Mouse (Mus musculus): ENCODE measurements around the gene Efna4.

Gene Efna4

GRCm38 (mm10) chr3:89337721-89338578 lies at the start of gene Efna4:
Efna4 (minus strand) TSS chr3:89338028.
- DNase-seq (ENCODE audit: low spot score) = no peak

DNA sequence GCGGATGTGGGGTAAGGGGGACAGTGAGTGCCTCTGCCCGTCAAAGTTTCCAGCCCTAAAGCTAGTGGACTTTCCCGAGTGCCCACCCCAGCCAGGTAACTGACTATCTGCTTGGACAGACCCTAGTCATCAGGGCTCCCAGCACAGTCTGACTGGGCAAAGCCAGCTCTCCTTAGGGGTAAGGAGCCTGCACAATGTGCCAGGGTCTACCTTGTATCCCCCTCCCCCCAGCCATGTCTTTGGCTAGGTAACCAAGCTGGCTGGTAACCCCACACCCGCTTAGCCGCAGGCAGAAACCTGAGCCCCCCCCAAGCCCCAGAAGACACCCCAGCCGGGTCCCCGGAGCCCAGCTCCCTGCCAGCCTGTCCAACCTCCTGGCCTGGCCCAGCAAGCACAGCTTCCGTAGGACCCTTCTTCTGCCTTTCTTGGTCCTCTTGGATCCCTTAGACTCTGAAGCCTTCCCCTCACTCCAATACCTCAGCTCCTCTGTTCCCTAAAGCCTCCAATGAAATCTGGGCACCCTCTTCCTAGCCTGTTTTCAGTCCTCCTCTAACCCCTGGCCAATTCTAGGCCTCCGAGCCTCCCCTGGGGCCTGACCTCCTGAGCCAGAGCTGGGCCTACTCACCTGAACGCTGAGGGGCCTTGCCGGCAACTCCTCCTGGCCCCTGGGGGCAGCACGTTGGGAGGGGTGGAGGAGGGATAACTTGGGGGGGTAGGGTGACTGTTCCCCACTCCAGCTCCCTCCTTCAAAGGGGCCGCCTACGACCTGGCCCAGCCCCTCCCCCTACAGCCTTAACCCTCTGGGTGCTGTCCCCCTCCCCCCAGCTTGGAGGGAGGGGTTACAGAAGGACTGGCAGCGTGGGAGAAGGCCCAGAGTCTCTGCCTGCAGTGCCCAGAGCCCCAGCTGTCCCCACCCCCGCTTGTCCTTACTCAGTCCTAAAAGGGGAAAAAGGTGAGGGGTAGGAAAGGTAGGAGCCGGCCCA lies 48.9 kb upstream of the Efna4 start:
- no peak for DNase-seq (ENCODE audit: low spot score)

DNA sequence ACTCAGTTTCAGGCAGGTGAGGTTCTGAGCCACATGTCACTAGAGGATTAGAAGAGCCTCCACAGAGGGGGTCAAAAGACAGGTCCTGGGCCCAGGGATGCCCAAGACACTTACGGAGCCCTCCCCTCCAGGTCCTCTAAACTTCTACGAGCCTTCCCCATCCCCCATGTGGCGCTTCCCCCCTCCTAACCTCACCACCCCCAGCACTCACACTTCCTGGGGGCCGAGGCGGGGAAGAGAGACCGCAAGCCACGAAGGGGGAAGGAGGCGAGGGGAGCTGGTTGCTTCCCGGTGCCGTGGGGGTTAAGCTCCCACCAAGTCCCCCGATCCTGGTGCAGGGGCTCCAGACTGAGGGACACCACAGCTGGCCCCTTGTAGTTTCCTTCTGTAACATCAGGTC lies 47.6 kb upstream of the Efna4 start:
- DNase-seq (ENCODE audit: low spot score) = no peak

DNA sequence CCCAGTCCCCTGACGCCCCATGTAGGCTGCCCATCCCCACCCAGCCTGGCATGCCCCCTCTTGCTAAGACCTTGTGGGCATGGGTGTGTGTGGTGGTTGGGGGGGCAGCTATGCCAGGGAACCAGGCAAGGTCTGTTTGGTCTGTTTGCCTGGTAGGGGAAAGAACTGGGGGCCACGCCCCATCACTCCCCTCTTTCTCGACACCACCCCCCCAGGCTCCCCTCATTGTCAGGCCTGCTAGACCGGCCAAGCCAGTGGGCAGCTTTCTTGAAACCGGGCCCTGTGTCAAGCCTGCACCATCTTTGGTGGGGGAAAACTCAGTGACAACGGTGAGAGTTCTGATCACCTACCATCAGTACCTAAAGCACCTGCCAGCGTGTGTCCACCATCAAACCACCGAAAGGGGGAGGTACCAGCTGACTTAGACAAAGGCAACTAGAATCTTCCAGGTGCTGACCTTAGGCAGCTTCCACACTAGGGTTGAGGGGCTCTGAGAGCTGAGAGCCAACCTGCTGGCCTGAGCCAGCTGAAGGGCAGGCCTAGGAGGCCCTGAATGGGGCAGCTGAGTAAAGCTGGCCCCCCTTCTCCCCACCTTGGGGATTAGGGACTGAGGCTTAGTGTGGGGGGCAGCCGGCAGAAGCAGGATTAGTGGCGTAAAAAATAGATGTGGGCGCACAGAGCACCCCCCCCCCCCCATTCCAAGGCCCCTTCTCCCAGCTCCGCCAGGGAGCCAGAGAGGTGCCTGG lies 46.7 kb upstream of the Efna4 start:
- DNase-seq (ENCODE audit: low spot score) = no peak

- DNase-seq (ENCODE audit: low spot score) = no peak
Observed at GRCm38 (mm10) chr3:89383651-89384255, 45.9 kb upstream of the Efna4 start.

DNA sequence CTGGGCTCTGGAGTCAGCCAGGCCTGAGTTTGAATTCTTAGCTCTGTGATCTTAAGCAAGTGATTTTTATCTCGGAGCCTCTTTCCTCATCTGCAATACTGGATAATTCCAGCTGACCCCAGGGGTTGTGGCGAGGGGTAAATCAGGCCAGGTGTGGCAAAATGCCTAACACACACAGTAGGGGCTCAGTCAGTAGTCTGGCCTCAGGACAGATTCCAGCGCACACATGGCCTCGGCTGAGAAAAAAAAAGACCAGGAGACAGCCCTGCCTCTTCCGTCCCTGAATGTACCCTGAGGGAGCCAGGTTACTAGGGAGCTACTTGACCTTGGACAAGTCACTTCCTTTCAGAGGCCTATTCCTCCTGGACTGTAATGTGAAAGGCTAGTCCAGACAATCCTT lies 45.1 kb upstream of the Efna4 start:
- no peak for DNase-seq (ENCODE audit: low spot score)

DNA sequence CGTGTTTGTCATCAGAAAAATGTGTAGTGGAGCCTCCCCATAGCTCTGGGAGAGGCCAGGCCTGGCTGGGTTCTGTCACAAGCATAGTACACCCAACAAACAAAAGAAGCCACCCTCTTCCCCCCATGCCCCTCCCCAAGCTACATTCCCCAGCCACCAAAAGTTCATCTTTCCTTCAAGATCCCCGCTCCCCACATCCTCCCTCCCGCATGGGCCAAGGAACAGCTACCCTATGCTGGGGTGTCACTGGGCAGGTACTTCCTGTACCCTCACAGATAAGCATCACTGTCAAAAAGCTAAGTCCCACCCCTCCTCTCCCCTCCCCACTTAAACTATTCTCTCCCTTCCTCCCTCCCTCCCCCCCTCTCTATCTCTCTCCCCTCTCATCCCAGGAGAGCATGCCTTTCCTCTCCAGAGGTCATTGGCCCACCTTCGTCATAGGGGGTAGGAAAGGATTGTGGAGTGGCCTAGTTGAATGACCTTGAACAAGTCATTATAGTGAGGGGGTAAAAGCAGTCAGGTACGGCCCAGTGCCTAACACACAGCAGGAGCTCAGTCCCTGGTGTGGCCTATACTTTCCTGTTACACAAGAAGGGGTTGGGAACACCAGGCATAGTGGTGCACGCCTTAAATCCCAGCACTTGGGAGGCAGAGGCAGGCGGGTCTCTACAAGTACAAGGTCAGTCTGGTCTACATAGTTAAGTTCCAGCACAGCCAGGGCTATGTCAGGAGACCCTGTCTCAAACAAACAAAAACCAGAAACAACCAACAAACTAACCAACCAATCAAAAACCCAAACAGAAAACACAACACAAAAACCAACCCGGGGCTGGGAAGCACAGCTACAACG lies 44.4 kb upstream of the Efna4 start:
- no peak for DNase-seq (ENCODE audit: low spot score)

- DNase-seq (ENCODE audit: low spot score) = no peak
Observed at GRCm38 (mm10) chr3:89381233-89381632, 43.4 kb upstream of the Efna4 start.

GRCm38 (mm10) chr3:89380711-89381110 lies 42.9 kb upstream of the Efna4 start:
- no peak for DNase-seq (ENCODE audit: low spot score)

GRCm38 (mm10) chr3:89380291-89380690 lies 42.5 kb upstream of the Efna4 start:
- DNase-seq (ENCODE audit: low spot score) = no peak

GRCm38 (mm10) chr3:89379388-89380131 lies 41.7 kb upstream of the Efna4 start:
- DNase-seq (ENCODE audit: low spot score) = no peak

GRCm38 (mm10) chr3:89378394-89379067 lies 40.7 kb upstream of the Efna4 start:
- DNase-seq (ENCODE audit: low spot score) = no peak

DNA sequence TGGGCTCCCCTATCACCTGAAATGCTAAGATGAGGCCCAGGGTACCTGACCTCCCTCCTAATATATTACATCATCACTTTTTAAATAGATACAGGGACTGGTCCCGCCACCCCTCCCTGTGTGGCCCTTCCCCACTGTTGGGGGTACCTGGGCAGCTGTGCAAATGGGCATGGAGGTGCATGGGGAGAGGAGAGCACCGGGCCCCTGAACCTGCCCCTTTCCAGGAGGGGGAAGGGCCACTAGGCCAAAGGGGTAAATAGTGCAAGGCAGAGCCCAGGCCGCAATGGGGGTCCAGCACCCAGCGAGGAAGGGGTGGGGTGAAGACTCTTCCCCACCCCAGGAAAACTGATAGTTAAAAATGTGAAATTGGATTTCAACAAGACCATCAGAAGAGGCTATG lies 40.0 kb upstream of the Efna4 start:
- DNase-seq (ENCODE audit: low spot score) = no peak

GRCm38 (mm10) chr3:89373581-89374231 lies 35.9 kb upstream of the Efna4 start:
- no peak for DNase-seq (ENCODE audit: low spot score)

DNA sequence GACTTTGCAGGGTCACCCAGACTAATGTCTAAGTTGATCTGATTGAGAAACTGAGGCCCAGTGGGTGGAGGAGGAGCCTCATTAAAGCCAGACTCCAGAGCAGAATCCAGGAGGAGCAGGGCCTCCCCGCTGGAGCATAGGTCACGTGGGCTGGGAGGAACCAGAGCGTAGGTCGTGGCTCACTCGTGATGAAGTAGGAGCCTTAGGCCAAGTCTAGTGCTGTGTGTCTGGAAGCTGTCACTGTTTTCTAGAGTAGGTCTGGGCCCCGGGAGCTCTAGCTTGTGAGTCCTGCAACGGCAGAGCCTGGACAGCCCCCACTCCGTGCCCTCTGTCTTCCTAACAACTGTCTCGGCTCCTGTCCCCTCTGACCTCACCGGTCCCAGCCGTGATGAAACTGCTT lies 29.5 kb upstream of the Efna4 start:
- DNase-seq (ENCODE audit: low spot score) = no peak

GRCm38 (mm10) chr3:89365486-89366414 lies 27.9 kb upstream of the Efna4 start:
- DNase-seq (ENCODE audit: low spot score) = no peak

DNA sequence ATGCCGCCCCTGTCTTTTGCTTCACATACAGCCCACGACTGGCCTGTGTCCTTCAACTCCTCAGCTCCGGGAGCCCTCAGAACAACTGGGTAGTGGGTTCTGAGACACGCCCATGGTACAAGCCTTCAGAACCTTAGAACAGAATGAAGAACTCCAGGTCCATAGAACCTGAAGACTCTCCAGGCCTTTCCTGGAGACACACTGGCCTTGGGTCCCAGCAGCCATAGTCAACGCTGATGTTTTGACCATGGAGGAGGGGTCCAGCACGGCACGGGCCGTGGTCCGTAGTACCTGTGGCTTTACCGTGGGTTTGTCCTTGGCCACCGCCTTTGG lies 27.3 kb upstream of the Efna4 start, which contains the start of gene Dcst1:
TSS of gene Dcst1 (minus strand) at position 101 of the 333 bp plus-strand sequence.
- no peak for DNase-seq (ENCODE audit: low spot score)

- no peak for DNase-seq (ENCODE audit: low spot score)
Observed at GRCm38 (mm10) chr3:89364631-89365030, 26.8 kb upstream of the Efna4 start.
